Mouse (Mus musculus) kidney, postnatal 0 days (tissue): ENCODE results near the gene H2-D1. TPM values are rescaled to one million over a fixed set of nuclear protein-coding genes. Genes with fewer than 3 reads are reported as not detected.

Experiments
- ATAC-seq: fragments of 200-750 bp; cut with Nextera tagmentation; replicated peaks from 2 replicates; pipeline ENCODE4 v1.8.0; 2017; ENCODE audit warnings: low read depth, moderate number of reproducible peaks, moderate TSS enrichment, moderate library complexity; ENCODE audit not compliant: low FRiP score
- DNase-seq: peaks from one replicate; pipeline ENCODE4 v3.0.0-alpha.2; 2016; ENCODE audit warnings: low spot score
- H3K27ac ChIP-seq: fragments of 300-500 bp; sonication (generic); 2 replicates; pipeline ENCODE4 v1.5.1; 2014; ENCODE audit warnings: mild to moderate bottlenecking
- H3K27me3 ChIP-seq: fragments of 300-500 bp; sonication (generic); 2 replicates; pipeline ENCODE4 v1.6.1; 2014; ENCODE audit warnings: low read length, mixed read lengths; ENCODE audit not compliant: insufficient read depth
- H3K36me3 ChIP-seq: fragments of 300-500 bp; sonication (generic); 2 replicates; pipeline ENCODE4 v1.6.1; 2014; ENCODE audit warnings: low read length, mixed read lengths; ENCODE audit not compliant: insufficient read depth
- H3K4me1 ChIP-seq: fragments of 300-500 bp; sonication (generic); replicated peaks from 2 replicates; pipeline ENCODE4 v1.6.1; 2014; ENCODE audit warnings: antibody characterized with exemption, low read length, mixed read lengths; ENCODE audit not compliant: insufficient read depth
- H3K4me2 ChIP-seq: fragments of 300-500 bp; sonication (generic); 2 replicates; pipeline ENCODE4 v1.6.1; 2014; ENCODE audit warnings: mild to moderate bottlenecking, low read length, moderate library complexity, mixed read lengths
- H3K4me3 ChIP-seq: fragments of 300-500 bp; sonication (generic); replicated peaks from 2 replicates; pipeline ENCODE4 v1.5.1; 2014; ENCODE audit warnings: low read depth, low read length
- H3K9ac ChIP-seq: fragments of 300-500 bp; sonication (generic); 2 replicates; pipeline ENCODE4 v1.6.1; 2014; ENCODE audit warnings: low read depth, low read length
- H3K9me3 ChIP-seq: fragments of 300-500 bp; sonication (generic); replicated peaks from 2 replicates; pipeline ENCODE4 v1.6.1; 2016; ENCODE audit warnings: low read length, inconsistent platforms, mixed read lengths
- CTCF ChIP-seq: IDR thresholded peaks from 2 replicates; pipeline ENCODE4 v1.5.1; 2016; ENCODE audit warnings: antibody characterized with exemption, low read depth, mild to moderate bottlenecking, moderate library complexity
- WGBS: fragments of 180-500 bp; shearing (Covaris S2); extraction: QIAGEN DNeasy Blood & Tissue Kit; methylation state at CpG from one replicate; pipeline ENCODE4 v1.1.7; 2014; 5-methylcytosine and 5-hydroxymethylcytosine counted together
- polyA plus RNA-seq: library from polyadenylated mRNA; unstranded; fragments of >200 nt; fragmentation: Nextera tagmentation; extraction: Ambion mirVana; gene quantifications from 2 replicates; pipeline ENCODE4 v1.2.1, GENCODE M21; 2015

Gene H2-D1
- polyA plus RNA-seq, 1 experiment from 2014 or later, result 111 TPM

DNA sequence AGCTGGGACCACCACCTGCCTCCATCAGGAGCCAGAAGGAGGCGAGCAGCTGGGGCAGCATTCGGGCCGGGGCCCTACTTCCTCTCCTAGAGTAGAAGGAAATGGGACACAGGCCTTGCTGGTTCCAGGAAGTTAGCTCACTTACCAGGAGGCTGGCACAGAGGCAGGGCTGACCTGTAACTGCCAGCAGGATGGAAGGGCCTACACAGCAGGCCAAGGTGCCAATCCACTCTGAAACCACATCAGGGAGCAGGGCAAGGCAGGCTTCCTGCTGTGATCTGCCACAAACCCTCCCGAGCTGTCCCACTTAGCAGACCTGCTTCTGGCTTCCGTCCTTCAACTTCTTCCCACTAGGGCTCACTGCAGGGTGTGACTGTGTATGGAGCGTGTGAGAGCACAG, 40.2 kb upstream of the H2-D1 start:
- Histone ChIP-seq H3K36me3 (peaks cover 16% of the 10 kb centered on the region; the same call in 1 of the 2 replicates), H3K9me3 (no peaks in the 10 kb centered on the region), H3K27ac (no peak overlapping the region), H3K4me1 (no peaks in the 10 kb centered on the region; the same call in 1 of the 2 replicates), H3K27me3 (no peaks in the 10 kb centered on the region), H3K4me2 (no peak overlapping the region), H3K4me3 (no peak overlapping the region), H3K9ac (no peak overlapping the region)
- no peak for TF ChIP-seq CTCF
- ATAC-seq (no peak), DNase-seq (no peak)
- 82% methylated on average over 6 of the region's 6 CpGs for WGBS

DNA sequence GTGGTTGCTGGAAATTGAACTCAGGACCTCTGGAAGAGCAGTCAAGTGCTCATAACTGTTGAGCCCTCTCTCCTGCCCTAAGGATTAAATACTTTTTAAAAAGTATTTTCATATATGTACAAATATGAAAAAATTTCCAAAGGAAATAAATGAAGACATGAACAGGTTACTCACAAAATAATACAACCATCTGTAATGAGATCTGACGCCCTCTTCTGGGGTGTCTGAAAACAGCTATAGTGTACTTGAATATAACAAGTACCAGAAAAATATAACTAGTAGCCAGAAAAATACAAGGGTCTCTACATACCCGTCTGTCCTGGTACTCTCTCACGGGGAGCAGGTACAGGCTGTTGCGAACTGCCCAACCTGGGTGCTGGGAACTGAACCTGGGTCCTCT, 37.9 kb upstream of the H2-D1 start:
- WGBS, result 93% methylated on average over 4 of the region's 4 CpGs

DNA sequence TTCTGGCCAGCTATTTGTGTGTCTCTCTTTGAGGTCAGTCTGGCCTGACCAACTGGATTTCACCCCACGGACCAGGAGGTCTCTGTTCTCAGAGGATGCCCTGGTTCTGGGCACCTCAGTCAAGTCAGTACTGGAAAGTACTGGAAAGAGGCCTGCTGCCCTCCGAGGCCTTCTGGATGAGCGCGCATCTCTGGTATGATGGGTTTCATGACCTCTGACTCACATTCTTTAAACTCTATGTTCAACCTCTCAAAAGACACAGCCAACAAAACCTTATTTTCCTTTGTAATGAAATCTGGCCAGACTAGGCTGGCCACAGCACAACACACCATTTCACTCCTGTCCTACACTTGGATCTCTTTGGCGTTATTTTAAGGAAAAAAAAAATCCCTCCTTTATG, 37.1 kb upstream of the H2-D1 start:
- Histone ChIP-seq H3K36me3 (peaks cover 26% of the 10 kb centered on the region), H3K4me1 (no peaks in the 10 kb centered on the region), H3K27me3 (no peaks in the 10 kb centered on the region), H3K4me3 (no peak overlapping the region), H3K4me2 (no peak overlapping the region), H3K9ac (no peak overlapping the region), H3K9me3 (no peaks in the 10 kb centered on the region), H3K27ac (no peak overlapping the region)
- DNase-seq (no peak), ATAC-seq (no peak)
- no peak for TF ChIP-seq CTCF
- 88% methylated on average over 5 of the region's 5 CpGs for WGBS

More for the DNA sequence above, 37.9 kb upstream of the H2-D1 start:
- Histone ChIP-seq H3K4me2 (no peak overlapping the region), H3K27me3 (no peaks in the 10 kb centered on the region), H3K4me1 (no peaks in the 10 kb centered on the region; the same call in 1 of the 2 replicates), H3K36me3 (peaks cover 31% of the 10 kb centered on the region), H3K4me3 (no peak overlapping the region), H3K9me3 (no peaks in the 10 kb centered on the region), H3K27ac (no peak overlapping the region), H3K9ac (no peak overlapping the region)
- no peak for TF ChIP-seq CTCF
- ATAC-seq (no peak), DNase-seq (no peak)

DNA sequence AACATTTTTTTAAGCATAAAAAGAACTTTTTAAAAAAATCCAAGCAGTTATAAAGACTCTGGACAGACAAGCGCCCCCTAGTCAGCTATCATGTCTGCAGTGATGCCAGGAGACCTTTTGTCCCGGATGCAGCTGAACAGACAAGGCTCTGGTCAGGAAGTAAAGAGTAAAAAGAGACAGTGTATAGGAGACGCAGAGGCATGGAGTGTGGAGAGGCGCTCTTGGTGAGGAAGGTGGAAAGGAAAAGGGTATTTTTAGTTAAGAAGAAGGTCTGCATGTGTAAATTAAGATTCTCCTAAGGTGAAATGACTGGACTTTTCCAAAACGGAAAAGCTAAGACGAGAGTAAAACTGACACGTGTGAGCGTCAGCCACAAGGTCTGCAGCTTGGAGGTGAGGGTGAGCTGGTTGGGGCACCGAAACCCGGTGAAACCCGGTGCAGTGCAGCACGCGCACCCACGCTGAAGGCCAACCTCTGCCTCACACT, 35.9 kb upstream of the H2-D1 start:
- Histone ChIP-seq H3K27ac (no peak overlapping the region), H3K4me3 (no peak overlapping the region), H3K4me2 (no peak overlapping the region), H3K36me3 (peaks cover 30% of the 10 kb centered on the region), H3K9me3 (no peaks in the 10 kb centered on the region), H3K9ac (no peak overlapping the region), H3K27me3 (no peaks in the 10 kb centered on the region), H3K4me1 (no peaks in the 10 kb centered on the region)
- WGBS, result 81% methylated on average over 14 of the region's 14 CpGs
- ATAC-seq, result no peak
- no peak for DNase-seq
- TF ChIP-seq CTCF, result peak; percentile 31; the same call in 1 of the 2 replicates

DNA sequence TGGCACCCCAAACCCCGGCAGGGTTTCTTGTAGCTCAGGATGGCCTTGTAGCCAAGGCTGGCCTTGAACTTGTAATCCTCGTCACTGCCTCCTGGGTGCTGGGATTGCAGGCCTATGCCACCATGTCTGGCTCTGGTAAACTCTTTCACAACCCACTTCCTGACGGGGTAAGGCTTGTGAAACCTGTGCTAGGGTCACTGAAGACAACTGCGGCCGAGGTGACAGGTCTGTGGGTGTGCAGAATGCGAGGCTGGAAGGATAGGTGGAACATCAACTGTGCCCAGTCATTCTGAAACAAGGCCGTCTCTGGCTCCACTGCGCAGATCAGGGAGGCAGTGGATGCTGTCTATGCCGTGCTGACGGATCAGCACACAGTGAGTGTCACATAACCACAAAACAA, 31.5 kb upstream of the H2-D1 start:
- ATAC-seq, result no peak

DNA sequence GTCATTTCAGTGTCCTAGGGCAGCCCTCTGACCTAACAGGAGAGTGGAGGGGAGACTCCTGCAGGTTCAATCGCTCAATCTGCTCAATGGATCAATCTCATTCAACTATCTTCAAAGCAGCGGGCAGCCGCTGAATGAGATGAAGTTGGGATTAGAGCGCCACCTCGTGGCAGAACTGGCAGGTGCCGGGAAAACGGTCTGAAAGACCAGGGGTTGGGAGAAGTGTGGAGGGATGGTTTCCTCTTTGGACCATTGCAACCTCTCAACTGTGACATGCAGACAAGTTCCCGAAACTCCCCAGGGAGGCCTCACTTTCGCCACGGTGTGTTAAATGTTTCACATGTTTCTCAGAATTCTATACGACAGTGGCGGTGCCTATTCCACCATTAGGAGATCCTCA, 30.5 kb upstream of the H2-D1 start:
- H3K27me3 ChIP-seq, result no peaks in the 10 kb centered on the region
- peak; percentile 96 for TF ChIP-seq CTCF
- peaks cover 29% of the 10 kb centered on the region for H3K36me3 ChIP-seq
- no peak overlapping the region for H3K4me3 ChIP-seq
- DNase-seq, result peak; percentile 91
- H3K4me1 ChIP-seq, result peaks cover 20% of the 10 kb centered on the region
- peak overlapping the region; percentile 21 for H3K4me2 ChIP-seq
- WGBS, result 4% methylated on average over 12 of the region's 12 CpGs
- peak overlapping the region; percentile 83; the same call in 1 of the 2 replicates for H3K27ac ChIP-seq
- H3K9me3 ChIP-seq, result no peaks in the 10 kb centered on the region
- no peak for ATAC-seq
- H3K9ac ChIP-seq, result no peak overlapping the region

More for the DNA sequence above, 31.5 kb upstream of the H2-D1 start:
- Histone ChIP-seq H3K9me3 (no peaks in the 10 kb centered on the region), H3K4me3 (no peak overlapping the region), H3K9ac (no peak overlapping the region), H3K27ac (no peak overlapping the region), H3K36me3 (peaks cover 30% of the 10 kb centered on the region), H3K27me3 (no peaks in the 10 kb centered on the region), H3K4me2 (no peak overlapping the region), H3K4me1 (peaks cover 20% of the 10 kb centered on the region)
- no peak for DNase-seq
- WGBS, result 87% methylated on average over 10 of the region's 10 CpGs
- no peak for TF ChIP-seq CTCF

DNA sequence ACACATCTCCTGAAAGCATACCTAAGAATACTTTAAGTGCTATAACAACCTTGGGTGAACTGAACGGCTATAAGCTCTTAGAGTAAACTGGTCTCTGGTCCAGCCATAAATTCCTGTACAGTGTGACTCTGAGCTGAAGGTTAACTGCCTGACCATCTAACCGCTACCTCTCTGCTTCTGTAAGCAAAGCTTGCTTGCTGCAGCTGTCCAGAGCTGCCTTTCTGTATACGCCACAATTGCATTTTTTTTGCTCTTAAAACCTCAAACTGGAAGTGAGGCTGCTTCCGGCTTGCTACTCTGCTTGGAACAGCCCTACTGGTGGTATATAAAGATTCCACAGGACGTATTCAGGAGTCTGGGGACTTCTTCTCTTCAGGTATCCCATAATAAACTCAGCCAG, 29.9 kb upstream of the H2-D1 start:
- H3K4me2 ChIP-seq, result peak overlapping the region; percentile 78
- peaks cover 23% of the 10 kb centered on the region for H3K36me3 ChIP-seq
- no peak overlapping the region for H3K4me3 ChIP-seq
- no peak overlapping the region for H3K9ac ChIP-seq
- H3K4me1 ChIP-seq, result peaks cover 20% of the 10 kb centered on the region
- WGBS, result 48% methylated on average over 5 of the region's 5 CpGs
- H3K27ac ChIP-seq, result peak overlapping the region; percentile 83
- ATAC-seq (no peak), DNase-seq (peak; percentile 51)
- no peaks in the 10 kb centered on the region for H3K27me3 ChIP-seq
- H3K9me3 ChIP-seq, result no peaks in the 10 kb centered on the region
- TF ChIP-seq CTCF, result no peak
